Mouse (Mus musculus) thymus, postnatal 10 days (tissue): ENCODE data around the gene Ttc39b.
A peak's percentile ranks its signal among the peaks of the same experiment; 100 is the strongest.

Source experiments
- DNase-seq, 2 experiments: peaks; one replicate each; pipeline ENCODE4 v3.0.0; 2021; ENCODE audit warnings: low spot score in 2 of 2

The Ttc39b gene

GRCm38 (mm10) chr4:83183288-83183930 lies 140.6 kb downstream of the Ttc39b start:
- peak in 1 of 2 experiments; percentile 4 for DNase-seq

- no peak for DNase-seq
Observed at GRCm38 (mm10) chr4:83182178-83183068, 141.6 kb downstream of the Ttc39b start.

GRCm38 (mm10) chr4:83177471-83177870 lies 146.6 kb downstream of the Ttc39b start:
- DNase-seq, result no peak

- no peak for DNase-seq
Observed at GRCm38 (mm10) chr4:83174946-83175345, 149.1 kb downstream of the Ttc39b start.

GRCm38 (mm10) chr4:83172278-83172677 lies 151.8 kb downstream of the Ttc39b start:
- no peak for DNase-seq

- no peak for DNase-seq
Observed at GRCm38 (mm10) chr4:83170741-83171140, 153.3 kb downstream of the Ttc39b start.
